Mouse (Mus musculus): Measurements from ENCODE around the gene Mn1.

DNA sequence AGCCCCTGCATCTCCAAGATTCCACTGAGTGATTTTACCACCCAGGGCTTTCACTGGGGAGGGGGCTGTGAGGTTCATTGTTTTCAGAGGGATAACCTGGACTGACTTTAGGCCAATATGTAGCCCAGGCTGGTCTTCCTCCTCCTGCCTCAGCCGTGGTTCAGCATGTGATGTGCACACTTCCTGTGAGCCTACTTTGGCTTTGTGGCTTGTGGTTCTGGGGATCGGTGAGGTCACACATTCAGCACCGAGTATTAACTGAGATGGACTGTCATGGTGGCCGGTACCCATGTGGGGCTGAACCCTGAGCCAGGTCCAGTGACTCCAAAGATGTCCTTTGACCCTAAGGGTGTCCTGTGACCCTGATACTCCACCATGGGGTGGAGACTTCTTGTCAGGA lies 23.1 kb downstream of the Mn1 start:
- TF ChIP-seq EP300 (IDR thresholded peaks at IDR 0.05; ENCODE audit: insufficient read depth, low read depth, low read length) = no peak
- no peak for TF ChIP-seq CTCF (IDR thresholded peaks at IDR 0.05)

Measured in heart, adult 2 months (tissue).